In genomic region chr2:13011472-13011871, GRCm38 (mm10) we compare ENCODE assay signal across 9 mouse cellular contexts. TPM values are rescaled to one million over a fixed set of nuclear protein-coding genes. Genes with fewer than 3 reads are reported as not detected.
DNase-seq lines count a peak whose midpoint lies in the region; ATAC-seq and TF ChIP-seq lines count a peak whose summit lies in the region.
"Had no signal": no experiment of that assay in that cellular context is flagged by ENCODE, and none has a peak within 500 bp of the region (broad histone marks: within the 10 kb centered on the region; RNA-seq: fewer than 3 reads in every experiment).

Gene C1ql3 (minus strand): TSS chr2:13011806.

- no peak for TF ChIP-seq POLR2A in liver, adult 2 months (IDR thresholded peaks at IDR 0.05; ENCODE audit: extremely low read depth, insufficient read depth, low read length)

- H3K4me1 ChIP-seq in erythroblast, embryonic 14.5 days (ENCODE audit: control insufficient read depth), result no peaks in the 10 kb centered on the region
- peaks cover 27% of the 10 kb centered on the region for H3K4me1 ChIP-seq in forebrain, embryonic 15.5 days
- peaks cover 6% of the 10 kb centered on the region for H3K4me1 ChIP-seq in liver, adult 2 months (ENCODE audit: control insufficient read depth, insufficient read depth, low read length)

- TF ChIP-seq CTCF in liver, adult 2 months (IDR thresholded peaks at IDR 0.05; ENCODE audit: low read depth, low read length), result no peak

- H3K27ac ChIP-seq in forebrain, embryonic 15.5 days (replicated peaks), result no peak within 1 kb of the TSS
- H3K27ac ChIP-seq in liver, adult 2 months (replicated peaks; ENCODE audit: insufficient read depth, low read depth, low read length), result no peak within 1 kb of the TSS

- no peaks in the 10 kb centered on the region; the same call in 1 of the 2 replicates for H3K9me3 ChIP-seq in erythroblast, embryonic 14.5 days (ENCODE audit: control insufficient read depth, low read length)
- no peaks in the 10 kb centered on the region for H3K9me3 ChIP-seq in forebrain, embryonic 15.5 days
- H3K9me3 ChIP-seq: G1E had no signal

- H3K79me2 ChIP-seq in liver, adult 2 months (ENCODE audit: control insufficient read depth, insufficient read depth, low read length), result no peaks in the 10 kb centered on the region

- H3K36me3 ChIP-seq in erythroblast, embryonic 14.5 days (ENCODE audit: control insufficient read depth), result no peaks in the 10 kb centered on the region
- H3K36me3 ChIP-seq in forebrain, embryonic 15.5 days, result no peaks in the 10 kb centered on the region
- H3K36me3 ChIP-seq in liver, adult 2 months (ENCODE audit: control insufficient read depth, insufficient read depth, low read length), result no peaks in the 10 kb centered on the region
- H3K36me3 ChIP-seq: G1E had no signal

- DNase-seq in NIH3T3 (ENCODE audit: low read depth), result peak; percentile 2
- DNase-seq in kidney, postnatal 14 days, result peak; percentile 3
- DNase-seq in liver, adult 2 months (ENCODE audit: extremely low read depth, low read depth, low spot score), result no peak
- DNase-seq in retina, postnatal 1 day, result peak; percentile 51
- DNase-seq in urinary bladder, postnatal 4 days (ENCODE audit: low spot score in 2 of 2), result no peak

- no peak for ATAC-seq in erythroblast, adult 5-6 weeks (replicated peaks; ENCODE audit: low FRiP score, poor library complexity, severe bottlenecking)
- peak; percentile 70 for ATAC-seq in forebrain, embryonic 15.5 days (replicated peaks)

- peak within 1 kb of the TSS; percentile 38 for H3K9ac ChIP-seq in forebrain, embryonic 15.5 days (replicated peaks)
- H3K9ac ChIP-seq in liver, adult 2 months (ENCODE audit: low read depth, low read length), result no peak within 1 kb of the TSS

- peak within 1 kb of the TSS; percentile 90 for H3K4me2 ChIP-seq in forebrain, embryonic 15.5 days (replicated peaks)

- H3K27me3 ChIP-seq in erythroblast, embryonic 14.5 days (ENCODE audit: control insufficient read depth), result peaks cover 58% of the 10 kb centered on the region
- H3K27me3 ChIP-seq in forebrain, embryonic 15.5 days, result peaks cover 31% of the 10 kb centered on the region
- no peaks in the 10 kb centered on the region for H3K27me3 ChIP-seq in liver, adult 2 months (ENCODE audit: control insufficient read depth, insufficient read depth, low read length)

- peak within 1 kb of the TSS; percentile 12 for H3K4me3 ChIP-seq in erythroblast, embryonic 14.5 days (replicated peaks)
- peak within 1 kb of the TSS; percentile 44 for H3K4me3 ChIP-seq in forebrain, embryonic 15.5 days
- H3K4me3 ChIP-seq in liver, adult 2 months (ENCODE audit: insufficient read depth, low read depth, low read length), result peak within 1 kb of the TSS; percentile 15; the same call in 1 of the 2 replicates

- under 1% methylated on average over 19 of the region's 19 CpGs for WGBS in forebrain, embryonic 15.5 days
- 24% methylated on average over 19 of the region's 19 CpGs for WGBS in liver, adult 2 months

RNA-seq across cellular contexts. Expression of gene C1ql3, which starts in this region (rescaled TPM):
- polyA plus RNA-seq in erythroblast, embryonic 14.5 days (2012), result not detected in 2 replicates
- not detected in 2 replicates for total RNA-seq in erythroblast, adult 5-6 weeks (2015; ENCODE audit: low replicate concordance)
- total RNA-seq in erythroblast, adult 5-6 weeks (2017; ENCODE audit: low replicate concordance), result not detected in 2 replicates
- 1.6 and 1.7 TPM in 2 replicates for polyA plus RNA-seq in forebrain, embryonic 15.5 days (2015; fragmentation: Nextera tagmentation; extraction: Ambion mirVana)
- total RNA-seq in liver, adult 2 months (2014; rRNA removed), result 0.09 TPM in 1 of 2 replicates, not detected in the other
- polyA plus RNA-seq in liver, adult 2 months (2012; rRNA removed), result 0.05 TPM in 1 of 2 replicates, not detected in the other
- polyA plus RNA-seq: G1E had no signal

Comparison
In these comparisons a context has a peak if more than half of its experiments do, and no peak if none do; other contexts are left out.
1. DNase-seq: peak in NIH3T3 (single experiment), kidney, postnatal 14 days (single experiment) and retina, postnatal 1 day (single experiment); none in liver, adult 2 months (single experiment) and urinary bladder, postnatal 4 days (0 of 2).
2. Peak in every context shown above with its lines, with median percentiles within 50 percentile points of each other: H3K4me3 ChIP-seq.